Comparison of ENCODE assay signal across 8 mouse cellular contexts in the genomic region with DNA sequence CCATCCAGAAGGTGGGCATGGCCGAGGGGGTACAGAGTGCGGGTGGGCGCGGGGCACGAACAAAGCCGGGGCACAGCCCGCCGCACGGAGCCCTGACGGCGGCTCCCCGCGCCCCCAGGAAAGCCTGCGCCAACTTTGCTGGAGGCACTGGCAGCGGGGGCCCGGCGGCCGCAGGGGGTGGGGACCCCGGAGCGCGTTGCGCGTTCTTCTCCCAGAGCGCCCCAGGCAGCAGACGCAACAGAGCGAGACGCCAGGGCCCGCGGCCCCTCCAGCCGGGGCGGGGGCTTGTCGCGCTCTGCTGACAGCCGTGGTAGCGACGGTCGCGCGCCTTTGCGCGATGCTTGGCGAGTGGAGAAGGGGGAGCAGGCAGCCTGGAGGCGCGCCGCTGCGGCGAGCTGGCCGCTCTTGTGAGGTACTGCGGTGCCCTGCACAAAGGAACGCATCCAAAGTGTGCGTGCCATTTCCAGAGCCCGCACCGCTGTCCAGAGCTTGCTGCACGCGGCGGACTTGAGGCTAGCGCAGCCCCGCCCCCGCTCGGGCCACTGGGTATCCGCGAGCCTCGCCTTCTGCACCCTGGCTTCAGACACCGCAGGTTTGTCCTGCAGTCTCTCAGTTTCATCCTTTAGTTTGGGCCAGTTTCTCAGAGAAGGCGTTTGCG. TPM values are rescaled to one million over a fixed set of nuclear protein-coding genes. Genes with fewer than 3 reads are reported as not detected.
A peak's percentile ranks its signal among the peaks of the same experiment; 100 is the strongest.
DNase-seq lines count a peak whose midpoint lies in the region; ATAC-seq and TF ChIP-seq lines count a peak whose summit lies in the region.

No protein-coding gene starts in this region.

- H3K9me3 ChIP-seq in forebrain, embryonic 15.5 days: no peaks in the 10 kb centered on the region
- no peaks in the 10 kb centered on the region for H3K9me3 ChIP-seq in hindbrain, embryonic 14.5 days (ENCODE audit: control insufficient read depth, low read length)
- 0 out of 2 replicates have a peak, but pooled peaks cover 9% of the 10 kb centered on the region for H3K9me3 ChIP-seq in megakaryocyte, embryonic 14.5 days

- peak overlapping the region; percentile 96 for H3K27ac ChIP-seq in forebrain, embryonic 15.5 days (replicated peaks)
- H3K27ac ChIP-seq in hindbrain, embryonic 14.5 days: peak overlapping the region; percentile 96

- ATAC-seq in forebrain, embryonic 15.5 days (replicated peaks): peak; percentile 65
- ATAC-seq in hindbrain, embryonic 14.5 days (ENCODE audit: low FRiP score): peak; percentile 67
- ATAC-seq in monocyte, adult 5-6 weeks (replicated peaks; ENCODE audit: insufficient number of reproducible peaks, low FRiP score, low TSS enrichment, poor library complexity, severe bottlenecking): no peak

- H3K4me2 ChIP-seq in forebrain, embryonic 15.5 days (replicated peaks): peak overlapping the region; percentile 76
- peak overlapping the region; percentile 63 for H3K4me2 ChIP-seq in hindbrain, embryonic 14.5 days (replicated peaks)

- intact Hi-C loops in left cerebral cortex, postnatal 10 days (cut with DNase I): no loop called here

- peaks cover 52% of the 10 kb centered on the region for H3K4me1 ChIP-seq in forebrain, embryonic 15.5 days
- H3K4me1 ChIP-seq in hindbrain, embryonic 14.5 days (replicated peaks; ENCODE audit: control insufficient read depth, insufficient read depth, low read length): peaks cover 36% of the 10 kb centered on the region
- H3K4me1 ChIP-seq in megakaryocyte, embryonic 14.5 days: peaks cover 58% of the 10 kb centered on the region

- H3K36me3 ChIP-seq in forebrain, embryonic 15.5 days: peaks cover 11% of the 10 kb centered on the region
- peaks cover 13% of the 10 kb centered on the region for H3K36me3 ChIP-seq in hindbrain, embryonic 14.5 days (replicated peaks; ENCODE audit: control insufficient read depth, insufficient read depth)
- H3K36me3 ChIP-seq in megakaryocyte, embryonic 14.5 days (replicated peaks; ENCODE audit: low read length): peaks cover 33% of the 10 kb centered on the region

- peak; percentile 51; the same call in 1 of the 2 replicates for TF ChIP-seq POLR2A in brain, embryonic 14.5 days (IDR thresholded peaks at IDR 0.05; ENCODE audit: borderline replicate concordance, extremely low read depth, insufficient read depth, insufficient read length, poor library complexity, severe bottlenecking)

- H3K4me3 ChIP-seq in forebrain, embryonic 15.5 days: peak overlapping the region; percentile 97
- peak overlapping the region; percentile 98 for H3K4me3 ChIP-seq in hindbrain, embryonic 14.5 days (replicated peaks; ENCODE audit: low read length)
- peak overlapping the region; percentile 100 for H3K4me3 ChIP-seq in megakaryocyte, embryonic 14.5 days (replicated peaks)

- H3K27me3 ChIP-seq in forebrain, embryonic 15.5 days: no peaks in the 10 kb centered on the region
- H3K27me3 ChIP-seq in hindbrain, embryonic 14.5 days (ENCODE audit: control insufficient read depth, insufficient read depth, low read length): no peaks in the 10 kb centered on the region
- peaks cover 11% of the 10 kb centered on the region for H3K27me3 ChIP-seq in megakaryocyte, embryonic 14.5 days (replicated peaks)

- DNase-seq in NIH3T3 (ENCODE audit: low read depth): peak; percentile 67
- DNase-seq in brain, embryonic 14.5 days (ENCODE audit: low read depth): peak; percentile 84
- peak; percentile 77 for DNase-seq in hindbrain, embryonic 14.5 days (ENCODE audit: low spot score)
- DNase-seq in left cerebral cortex, postnatal 10 days (ENCODE audit: extremely low spot score in 1 of 2, low spot score in 2 of 2): peak; percentile 45 to 91
- DNase-seq in right cerebral cortex, postnatal 25 days: peak; percentile 79

- WGBS in forebrain, embryonic 15.5 days: under 1% methylated on average over 66 of the region's 66 CpGs
- WGBS in hindbrain, embryonic 14.5 days: under 1% methylated on average over 62 of the region's 66 CpGs

- peak overlapping the region; percentile 95 for H3K9ac ChIP-seq in forebrain, embryonic 15.5 days (replicated peaks)
- H3K9ac ChIP-seq in hindbrain, embryonic 14.5 days: peak overlapping the region; percentile 95

- TF ChIP-seq CTCF in brain, embryonic 14.5 days (IDR thresholded peaks at IDR 0.05; ENCODE audit: borderline replicate concordance, extremely low read depth, insufficient read depth, insufficient read length): no peak

RNA-seq across cellular contexts. Expression of a gene that starts 0.7 kb away (rescaled TPM):
- 50.2 and 73.1 TPM in 2 replicates for polyA plus RNA-seq in brain, embryonic 14.5 days (2012; rRNA removed)
- 57.5 and 59.5 TPM in 2 replicates for polyA plus RNA-seq in forebrain, embryonic 15.5 days (2015; fragmentation: Nextera tagmentation; extraction: Ambion mirVana)
- polyA plus RNA-seq in hindbrain, embryonic 14.5 days (2014; fragmentation: Nextera tagmentation; extraction: Ambion mirVana): 54.2 and 57.2 TPM in 2 replicates
- total RNA-seq in left cerebral cortex, postnatal 10 days (2021): 10 to 100 TPM; 35.8 to 37.3 TPM
- 0.54 and 0.75 TPM in 2 replicates for polyA plus RNA-seq in megakaryocyte, embryonic 14.5 days (2012; ENCODE audit: insufficient read depth, low replicate concordance)
- total RNA-seq in monocyte, adult 5-6 weeks (2017): 3.4 to 5.8 TPM (median 5.0 TPM) in 3 replicates

RNA-seq across cellular contexts. Expression of a gene that starts 0.8 kb away (rescaled TPM):
- polyA plus RNA-seq in brain, embryonic 14.5 days (2012; rRNA removed): 324 and 394 TPM in 2 replicates
- polyA plus RNA-seq in forebrain, embryonic 15.5 days (2015; fragmentation: Nextera tagmentation; extraction: Ambion mirVana): 541 and 580 TPM in 2 replicates
- 515 and 631 TPM in 2 replicates for polyA plus RNA-seq in hindbrain, embryonic 14.5 days (2014; fragmentation: Nextera tagmentation; extraction: Ambion mirVana)
- total RNA-seq in left cerebral cortex, postnatal 10 days (2021): 100 to 1,000 TPM; 214 to 221 TPM
- polyA plus RNA-seq in megakaryocyte, embryonic 14.5 days (2012; ENCODE audit: insufficient read depth, low replicate concordance): 52.5 and 97.9 TPM in 2 replicates
- total RNA-seq in monocyte, adult 5-6 weeks (2017): 280 to 356 TPM (median 293 TPM) in 3 replicates

RNA-seq across cellular contexts. Expression of a gene that starts 18.2 kb away (rescaled TPM):
- polyA plus RNA-seq in brain, embryonic 14.5 days (2012; rRNA removed): 177 TPM in 2 replicates
- 20.6 and 23.6 TPM in 2 replicates for polyA plus RNA-seq in forebrain, embryonic 15.5 days (2015; fragmentation: Nextera tagmentation; extraction: Ambion mirVana)
- 16.1 and 16.9 TPM in 2 replicates for polyA plus RNA-seq in hindbrain, embryonic 14.5 days (2014; fragmentation: Nextera tagmentation; extraction: Ambion mirVana)
- total RNA-seq in left cerebral cortex, postnatal 10 days (2021): 100 to 1,000 TPM; 142 to 143 TPM
- 17.3 and 46.0 TPM in 2 replicates for polyA plus RNA-seq in megakaryocyte, embryonic 14.5 days (2012; ENCODE audit: insufficient read depth, low replicate concordance)
- 38.6 to 53.9 TPM (median 53.4 TPM) in 3 replicates for total RNA-seq in monocyte, adult 5-6 weeks (2017)

RNA-seq across cellular contexts. Expression of a gene that starts 27.4 kb away (rescaled TPM):
- polyA plus RNA-seq in brain, embryonic 14.5 days (2012; rRNA removed): 36.3 and 39.7 TPM in 2 replicates
- polyA plus RNA-seq in forebrain, embryonic 15.5 days (2015; fragmentation: Nextera tagmentation; extraction: Ambion mirVana): 35.6 and 38.5 TPM in 2 replicates
- polyA plus RNA-seq in hindbrain, embryonic 14.5 days (2014; fragmentation: Nextera tagmentation; extraction: Ambion mirVana): 29.4 and 30.2 TPM in 2 replicates
- 10 to 100 TPM; 16.2 to 17.5 TPM for total RNA-seq in left cerebral cortex, postnatal 10 days (2021)
- polyA plus RNA-seq in megakaryocyte, embryonic 14.5 days (2012; ENCODE audit: insufficient read depth, low replicate concordance): 2.3 and 13.9 TPM in 2 replicates
- total RNA-seq in monocyte, adult 5-6 weeks (2017): 13.7 to 21.6 TPM (median 15.9 TPM) in 3 replicates

Comparison
In these comparisons a context has a peak if more than half of its experiments do, and no peak if none do; other contexts are left out.
1. RNA of a gene that starts 0.7 kb away (polyA plus RNA-seq): 50.2 to 73.1 TPM in brain, embryonic 14.5 days, 57.5 to 59.5 TPM in forebrain, embryonic 15.5 days and 54.2 to 57.2 TPM in hindbrain, embryonic 14.5 days; 0.54 to 0.75 TPM in megakaryocyte, embryonic 14.5 days; every median in the first group is over 10 times any median in the second.
2. Peak in every context shown above with its lines, with median percentiles within 50 percentile points of each other: DNase-seq and H3K4me3 ChIP-seq.